Mouse (Mus musculus): ENCODE data around the gene Ptprm.

DNA sequence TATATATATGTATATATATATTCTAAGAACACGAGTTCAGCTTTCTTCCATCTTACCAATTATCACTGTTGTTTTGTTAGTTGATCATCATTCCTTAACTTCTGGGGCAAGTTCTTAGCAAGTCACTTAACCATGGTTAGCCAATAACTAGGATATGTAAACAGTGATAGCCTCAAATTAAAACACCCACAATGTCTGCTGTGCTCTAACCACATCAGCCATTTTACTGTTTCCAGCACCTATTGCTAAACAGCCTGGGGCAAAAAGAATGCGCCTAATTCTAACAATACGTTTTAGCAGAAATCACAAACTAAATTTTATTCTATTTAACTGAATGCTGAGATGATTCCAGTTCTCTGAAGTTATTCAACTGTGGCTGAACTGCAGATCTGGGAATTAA, 320.7 kb downstream of the Ptprm start:
- TF ChIP-seq CTCF (IDR thresholded peaks at IDR 0.05; ENCODE audit: control insufficient read depth, insufficient read depth, insufficient replicate concordance, low read depth, low read length), result no peak
- TF ChIP-seq POLR2A (IDR thresholded peaks at IDR 0.05; ENCODE audit: control insufficient read depth, low read depth, low read length), result no peak
